Mouse (Mus musculus) lung, adult 2 months (tissue): Measurements from ENCODE around the gene Ramp3. TPM values are rescaled to one million over a fixed set of nuclear protein-coding genes. Genes with fewer than 3 reads are reported as not detected.
A peak's percentile ranks its signal among the peaks of the same experiment; 100 is the strongest.

Source experiments
- DNase-seq: peaks from one replicate; pipeline ENCODE4 v3.0.0; 2022
- H3K4me1 ChIP-seq: fragments of 200-500 bp; 2 replicates; pipeline ENCODE4 v1.6.1; 2011; ENCODE audit warnings: low read length; ENCODE audit not compliant: control insufficient read depth, insufficient read depth
- H3K4me3 ChIP-seq: fragments of 200-500 bp; replicated peaks from 2 replicates; pipeline ENCODE3; 2011; ENCODE audit warnings: low read depth, mild to moderate bottlenecking, control low read depth, low read length; ENCODE audit errors: extremely low read depth
- CTCF ChIP-seq: fragments of 200-500 bp; IDR thresholded peaks from 2 replicates; pipeline ENCODE4 v1.5.1; 2011; ENCODE audit warnings: mild to moderate bottlenecking, low read length, control low read depth; ENCODE audit not compliant: insufficient read depth
- POLR2A ChIP-seq: fragments of 200-500 bp; IDR thresholded peaks from 2 replicates; pipeline ENCODE4 v1.6.1; 2011; ENCODE audit warnings: low read depth, mild to moderate bottlenecking, control low read depth, low read length, borderline replicate concordance; ENCODE audit errors: extremely low read depth
- WGBS: fragments of 180-500 bp; shearing (Covaris S2); methylation state at CpG from one replicate; pipeline ENCODE4 v1.1.7; 2018; 5-methylcytosine and 5-hydroxymethylcytosine counted together
- polyA plus RNA-seq: library from polyadenylated mRNA; depleted of rRNA; stranded (reverse); fragments of >200 nt; gene quantifications from 2 replicates; pipeline ENCODE4 v1.2.3, GENCODE M21; 2012

Ramp3 gene
- polyA plus RNA-seq, 1 experiment = 8.7 TPM

GRCm38 (mm10) chr11:6692341-6692740 lies 34.0 kb downstream of the Ramp3 start:
- no peaks in the 10 kb centered on the region for H3K4me1 ChIP-seq
- WGBS = 67% methylated on average over 6 of the region's 6 CpGs
- TF ChIP-seq CTCF (no peak), POLR2A (no peak)
- no peak overlapping the region for H3K4me3 ChIP-seq
- no peak for DNase-seq

DNA sequence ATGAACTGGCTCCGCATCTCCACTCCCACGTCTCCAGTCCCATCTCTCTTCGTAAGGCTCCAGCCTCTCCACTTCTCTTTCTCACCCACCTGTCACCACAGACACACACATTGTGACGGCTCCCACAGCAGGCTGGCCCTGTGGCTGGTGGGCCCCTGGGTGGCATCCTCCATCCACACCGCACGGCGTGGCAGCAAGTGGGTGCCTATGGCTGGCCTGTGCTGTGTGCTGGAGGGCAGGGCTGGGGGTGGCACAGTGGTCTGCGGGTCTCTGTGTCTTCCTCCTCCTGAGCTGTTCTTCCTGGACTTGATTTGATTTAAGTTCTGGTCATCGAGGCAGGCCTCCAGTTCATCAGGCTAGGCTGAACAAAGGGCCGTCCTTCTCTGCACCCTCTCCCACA lies 35.8 kb downstream of the Ramp3 start:
- Histone ChIP-seq H3K4me1 (no peaks in the 10 kb centered on the region), H3K4me3 (no peak overlapping the region)
- no peak for TF ChIP-seq CTCF
- no peak for TF ChIP-seq POLR2A
- 91% methylated on average over 10 of the region's 10 CpGs for WGBS
- DNase-seq = no peak

- DNase-seq = peak; percentile 10
- 30% methylated on average over 12 of the region's 12 CpGs for WGBS
- TF ChIP-seq CTCF = no peak
- TF ChIP-seq POLR2A = no peak
- Histone ChIP-seq H3K4me1 (no peaks in the 10 kb centered on the region), H3K4me3 (peak overlapping the region; percentile 55)
Measured at GRCm38 (mm10) chr11:6695176-6695575, 36.9 kb downstream of the Ramp3 start.

DNA sequence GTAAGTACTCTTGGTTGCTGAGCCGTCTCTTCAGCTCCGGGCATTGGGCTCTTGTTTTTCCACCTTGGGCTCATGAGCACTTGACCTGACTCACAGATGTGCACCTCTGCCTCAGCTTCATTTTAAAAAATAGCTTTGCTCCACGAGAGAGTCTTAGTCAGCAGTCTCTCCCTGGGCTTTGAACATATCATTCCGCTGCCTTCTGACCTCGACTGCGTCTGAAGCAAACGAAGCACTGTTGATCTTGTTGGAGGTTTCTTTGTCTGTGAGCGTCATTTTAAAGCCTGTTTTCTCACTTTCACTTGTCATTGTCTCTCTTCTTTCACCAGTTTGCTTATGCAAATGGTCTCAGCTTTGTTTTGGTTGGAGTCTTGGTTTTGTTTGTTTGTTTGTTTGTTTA lies 38.2 kb downstream of the Ramp3 start:
- Histone ChIP-seq H3K4me3 (no peak overlapping the region), H3K4me1 (no peaks in the 10 kb centered on the region)
- WGBS = 57% methylated on average over 8 of the region's 8 CpGs
- no peak for DNase-seq
- TF ChIP-seq POLR2A = no peak
- no peak for TF ChIP-seq CTCF

DNA sequence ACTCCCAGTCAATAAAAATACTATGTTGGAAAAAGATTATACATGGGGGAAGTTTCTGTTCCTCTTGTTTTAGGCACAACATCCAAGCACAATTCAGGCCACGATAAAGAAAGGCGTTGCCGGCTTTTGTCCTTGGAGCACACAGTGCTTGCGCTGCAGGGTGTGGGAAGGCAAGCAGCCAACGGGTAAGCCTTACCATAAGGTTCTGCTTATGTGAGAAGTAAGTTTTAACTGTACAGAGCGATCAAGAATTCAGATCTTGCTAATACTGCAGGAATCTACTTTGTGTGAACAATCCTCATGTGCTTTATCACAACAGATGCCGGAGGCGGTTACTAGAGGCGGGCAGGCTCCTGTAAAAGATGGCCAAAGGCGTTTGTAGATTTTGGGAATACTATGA lies 39.4 kb downstream of the Ramp3 start:
- WGBS = 71% methylated on average over 10 of the region's 10 CpGs
- Histone ChIP-seq H3K4me3 (no peak overlapping the region), H3K4me1 (no peaks in the 10 kb centered on the region)
- no peak for TF ChIP-seq CTCF
- no peak for TF ChIP-seq POLR2A
- DNase-seq = no peak

DNA sequence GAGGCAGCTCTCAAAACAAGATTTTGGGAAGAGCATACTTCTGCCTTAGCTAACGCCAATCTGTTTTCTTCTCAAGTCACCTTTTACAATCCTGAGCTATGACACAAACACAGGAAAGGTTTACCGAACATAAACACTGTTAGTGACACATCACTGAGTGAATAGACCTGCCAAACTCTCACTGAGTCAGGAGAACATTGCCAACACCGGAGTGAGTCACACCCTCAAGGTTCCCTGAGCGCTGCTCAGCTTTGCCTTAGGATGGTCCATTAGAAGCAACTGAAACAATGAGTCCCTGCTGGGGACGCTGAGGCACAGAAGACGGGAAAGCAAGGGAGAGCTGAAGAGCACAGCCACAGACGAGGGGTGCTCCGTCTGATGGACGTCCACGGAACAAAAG lies 40.0 kb downstream of the Ramp3 start:
- DNase-seq = no peak
- no peaks in the 10 kb centered on the region for H3K4me1 ChIP-seq
- H3K4me3 ChIP-seq = no peak overlapping the region
- WGBS = 67% methylated on average over 10 of the region's 10 CpGs
- no peak for TF ChIP-seq CTCF
- no peak for TF ChIP-seq POLR2A

GRCm38 (mm10) chr11:6702258-6702657 lies 43.9 kb downstream of the Ramp3 start:
- DNase-seq = no peak
- H3K4me3 ChIP-seq = no peak overlapping the region
- TF ChIP-seq POLR2A (no peak), CTCF (no peak)
- H3K4me1 ChIP-seq = no peaks in the 10 kb centered on the region
- WGBS = 44% methylated on average over 3 of the region's 3 CpGs

DNA sequence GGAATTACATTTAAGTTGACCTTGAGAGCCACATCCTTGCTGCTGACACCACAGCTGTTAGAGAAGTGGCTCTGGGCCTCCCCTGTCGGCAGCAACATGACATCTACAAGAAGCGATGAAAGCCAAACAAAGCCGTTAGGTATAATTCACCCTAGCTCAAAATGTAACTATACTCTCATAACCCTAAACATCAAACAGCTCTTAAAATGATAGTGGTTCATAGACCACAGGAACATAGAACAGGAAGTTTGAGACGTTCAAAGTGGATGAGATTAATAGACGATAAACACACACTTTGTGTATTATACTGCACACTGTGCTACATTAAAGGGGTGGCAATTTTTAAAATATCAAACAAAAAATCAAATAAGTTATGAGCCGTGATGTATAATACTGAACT lies 46.5 kb downstream of the Ramp3 start:
- TF ChIP-seq CTCF (no peak), POLR2A (no peak)
- Histone ChIP-seq H3K4me3 (no peak overlapping the region), H3K4me1 (no peaks in the 10 kb centered on the region)
- WGBS = 64% methylated on average over 6 of the region's 6 CpGs
- no peak for DNase-seq

DNA sequence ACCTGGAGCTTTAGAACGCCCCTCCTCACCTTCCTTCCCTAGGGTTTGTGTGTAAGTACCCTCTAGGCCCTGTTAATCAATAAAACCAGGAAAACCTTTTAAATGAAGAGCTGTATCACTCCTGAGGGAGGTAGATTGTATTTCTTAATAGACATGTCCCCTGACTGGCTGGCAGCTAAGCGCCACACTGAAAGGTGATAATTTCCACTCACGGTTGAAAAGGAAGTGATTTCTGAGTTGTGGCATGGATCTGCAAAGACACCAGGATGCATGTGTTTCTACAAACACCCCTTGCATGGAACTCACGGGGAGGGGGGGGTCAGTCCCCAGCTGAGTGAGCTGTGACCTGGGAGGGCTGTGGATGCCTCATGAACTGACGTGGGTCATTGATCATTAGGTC lies 47.2 kb downstream of the Ramp3 start:
- H3K4me1 ChIP-seq = no peaks in the 10 kb centered on the region
- whole genome bisulfite sequencing = 65% methylated on average over 5 of the region's 5 CpGs

DNA sequence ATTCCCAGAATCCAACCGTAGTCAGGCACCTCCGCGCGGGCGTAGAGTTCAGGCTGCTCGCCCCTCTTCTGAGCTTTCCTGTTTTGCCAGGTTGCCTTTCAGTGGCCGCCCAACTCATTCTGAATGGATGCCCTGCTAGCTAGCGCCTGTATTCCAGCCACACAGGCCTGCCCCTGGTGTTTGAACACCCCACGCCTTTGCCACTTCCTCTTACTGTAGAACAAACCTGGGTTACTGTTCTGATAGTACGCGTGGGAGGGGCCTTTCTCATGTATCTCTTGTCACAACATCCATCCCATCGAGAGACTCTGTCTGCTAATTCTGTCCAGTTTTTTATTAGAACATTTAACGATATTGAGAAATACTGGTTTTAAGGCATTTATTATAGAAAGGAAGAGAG lies 48.5 kb downstream of the Ramp3 start:
- Histone ChIP-seq H3K4me1 (no peaks in the 10 kb centered on the region), H3K4me3 (no peak overlapping the region)
- TF ChIP-seq CTCF = no peak
- TF ChIP-seq POLR2A = no peak
- no peak for DNase-seq
- WGBS = 89% methylated on average over 13 of the region's 13 CpGs

More for the DNA sequence above, 47.2 kb downstream of the Ramp3 start:
- no peak for TF ChIP-seq CTCF
- TF ChIP-seq POLR2A = no peak
- DNase-seq = no peak
- H3K4me3 ChIP-seq = no peak overlapping the region

GRCm38 (mm10) chr11:6708437-6708836 lies 50.1 kb downstream of the Ramp3 start:
- no peak for DNase-seq
- H3K4me1 ChIP-seq = no peaks in the 10 kb centered on the region
- WGBS = 91% methylated on average over 7 of the region's 7 CpGs
- no peak overlapping the region for H3K4me3 ChIP-seq
- TF ChIP-seq CTCF = no peak
- no peak for TF ChIP-seq POLR2A
